Mouse (Mus musculus) olfactory bulb, adult 2 months (tissue): Measurements from ENCODE around the gene Ankrd13c.

Experiments
- CTCF ChIP-seq: fragments of 200-500 bp; IDR thresholded peaks from 2 replicates; pipeline ENCODE4 v1.5.1; 2012; ENCODE audit warnings: low read depth, mild to moderate bottlenecking, low read length, moderate library complexity; ENCODE audit not compliant: insufficient read depth
- POLR2A ChIP-seq: fragments of 200-500 bp; IDR thresholded peaks from 2 replicates; pipeline ENCODE4 v1.6.1; 2012; ENCODE audit warnings: mild to moderate bottlenecking, low read depth, low read length, moderate library complexity; ENCODE audit not compliant: insufficient read depth

DNA sequence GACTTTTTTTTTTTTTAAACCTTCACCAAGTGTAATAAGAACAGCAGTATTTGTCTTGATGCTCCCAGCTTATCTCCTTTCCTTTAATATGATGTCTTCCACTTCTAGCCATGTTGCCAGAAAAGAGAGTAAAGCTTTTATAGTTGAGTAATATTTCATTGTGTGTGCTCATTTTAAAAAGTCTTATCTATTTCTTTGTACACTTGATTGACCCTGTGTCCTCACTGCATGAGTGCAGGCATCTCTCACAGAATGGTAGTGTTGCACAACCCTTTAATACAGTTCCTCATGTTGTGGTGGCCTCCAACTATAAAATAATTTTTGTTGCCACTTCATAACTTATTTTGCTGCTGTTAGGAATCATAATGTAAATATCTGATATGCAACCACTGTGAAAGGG is 10.3 kb downstream of the Ankrd13c start:
- TF ChIP-seq CTCF (no peak), POLR2A (no peak)
